Comparison of ENCODE assay signal across 20 mouse cellular contexts in the genomic region with DNA sequence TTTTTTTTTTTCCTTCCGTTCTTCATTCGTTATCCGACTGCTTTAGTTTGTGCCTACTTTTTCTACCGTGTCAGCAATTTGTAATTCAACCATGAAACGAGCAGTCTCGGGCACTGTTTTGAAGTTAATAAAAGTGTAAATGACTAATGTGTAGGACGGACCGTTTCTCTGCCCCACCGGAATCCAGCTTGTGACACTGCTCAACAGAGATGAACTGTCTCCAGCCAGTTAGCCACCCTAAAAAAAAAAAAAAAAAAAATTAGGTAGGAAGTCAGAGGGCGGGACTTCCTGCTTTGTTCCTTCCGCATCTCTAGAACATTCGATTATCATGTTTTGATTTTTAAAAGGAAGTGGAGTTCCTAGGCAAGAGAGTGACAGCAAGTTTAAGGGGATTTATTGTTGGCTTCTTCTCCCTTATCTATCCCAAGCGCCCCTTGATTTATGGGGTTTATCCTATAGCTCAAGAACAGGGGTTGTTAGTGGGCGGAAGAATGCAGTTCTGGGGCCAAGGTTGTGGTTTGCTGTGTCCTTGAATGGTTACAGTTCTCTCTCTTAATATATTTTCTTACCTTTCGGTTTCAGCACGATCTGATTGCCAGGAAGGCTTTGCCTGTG.
DNase-seq lines count a peak whose midpoint lies in the region; ATAC-seq lines count a peak whose summit lies in the region.
"Had no signal": no experiment of that assay in that cellular context is flagged by ENCODE, and none has a peak within 500 bp of the region (broad histone marks: within the 10 kb centered on the region; RNA-seq: fewer than 3 reads in every experiment).

No protein-coding gene starts in this region.

- H3K36me3 ChIP-seq in kidney, embryonic 14.5 days (ENCODE audit: control insufficient read depth, insufficient read depth, low read length) = no peaks in the 10 kb centered on the region
- no peaks in the 10 kb centered on the region for H3K36me3 ChIP-seq in lung, embryonic 16.5 days (ENCODE audit: control insufficient read depth, insufficient read depth, low read length)
- H3K36me3 ChIP-seq in limb, embryonic 13.5 days = no peaks in the 10 kb centered on the region
- H3K36me3 ChIP-seq: forebrain, embryonic 15.5 days; heart, embryonic 15.5 days; hindbrain, embryonic 10.5 days; liver, embryonic 13.5 days had no signal

- no peak overlapping the region for H3K4me2 ChIP-seq in kidney, embryonic 14.5 days (replicated peaks; ENCODE audit: low read depth, low read length)
- H3K4me2 ChIP-seq in lung, embryonic 16.5 days (ENCODE audit: low read depth, low read length) = 0 out of 2 replicates have a peak overlapping the region, but pooled peaks have one; percentile 17
- H3K4me2 ChIP-seq in limb, embryonic 13.5 days (replicated peaks) = no peak overlapping the region
- H3K4me2 ChIP-seq: forebrain, embryonic 15.5 days; heart, embryonic 15.5 days; liver, embryonic 13.5 days had no signal

- H3K4me3 ChIP-seq in kidney, embryonic 14.5 days (ENCODE audit: low read length) = no peak overlapping the region
- no peak overlapping the region for H3K4me3 ChIP-seq in lung, embryonic 16.5 days (ENCODE audit: low read length)
- H3K4me3 ChIP-seq in limb, embryonic 13.5 days = no peak overlapping the region
- H3K4me3 ChIP-seq: forebrain, embryonic 15.5 days; heart, embryonic 15.5 days; hindbrain, embryonic 10.5 days; liver, embryonic 13.5 days had no signal

- peak overlapping the region; percentile 63; the same call in 1 of the 2 replicates for H3K27ac ChIP-seq in kidney, embryonic 14.5 days (ENCODE audit: low read depth, low read length)
- no peak overlapping the region for H3K27ac ChIP-seq in lung, embryonic 16.5 days (ENCODE audit: low read length)
- peak overlapping the region; percentile 77; the same call in 1 of the 2 replicates for H3K27ac ChIP-seq in limb, embryonic 13.5 days
- H3K27ac ChIP-seq: forebrain, embryonic 15.5 days; hindbrain, embryonic 10.5 days; liver, embryonic 13.5 days had no signal

- intact Hi-C loops in left cerebral cortex, postnatal 25 days (cut with DNase I) = no loop called here

- peaks cover 30% of the 10 kb centered on the region for H3K4me1 ChIP-seq in kidney, embryonic 14.5 days (ENCODE audit: control insufficient read depth, insufficient read depth, low read length)
- H3K4me1 ChIP-seq in lung, embryonic 16.5 days (replicated peaks; ENCODE audit: control insufficient read depth, insufficient read depth, low read length) = peaks cover 11% of the 10 kb centered on the region; the same call in 1 of the 2 replicates
- peaks cover 55% of the 10 kb centered on the region for H3K4me1 ChIP-seq in limb, embryonic 13.5 days

- DNase-seq in adrenal gland, adult 2 months = peak; percentile 6
- no peak for DNase-seq in adrenal gland, postnatal 10 days
- no peak for DNase-seq in kidney, postnatal 25 days
- DNase-seq in lung, postnatal 36 days = no peak
- DNase-seq in left cerebral cortex, postnatal 25 days (ENCODE audit: low spot score in 2 of 2) = no peak
- DNase-seq: adrenal gland, postnatal 25 days; cerebellum, adult 9-10 months; liver, embryonic 13.5 days; lung, postnatal 14 days; retina, postnatal 1 day; right cerebral cortex, postnatal 4 days; thymus, adult 18-20 months had no signal

- H3K9me3 ChIP-seq in kidney, embryonic 14.5 days (ENCODE audit: control insufficient read depth, low read length) = no peaks in the 10 kb centered on the region; the same call in 1 of the 2 replicates
- H3K9me3 ChIP-seq in lung, embryonic 16.5 days (ENCODE audit: control insufficient read depth, low read length) = no peaks in the 10 kb centered on the region; the same call in 1 of the 2 replicates
- no peaks in the 10 kb centered on the region for H3K9me3 ChIP-seq in limb, embryonic 13.5 days
- H3K9me3 ChIP-seq: forebrain, embryonic 15.5 days; heart, embryonic 15.5 days; hindbrain, embryonic 10.5 days; liver, embryonic 13.5 days had no signal

- no peaks in the 10 kb centered on the region for H3K27me3 ChIP-seq in kidney, embryonic 14.5 days (ENCODE audit: control insufficient read depth, insufficient read depth, low read length)
- H3K27me3 ChIP-seq in lung, embryonic 16.5 days (ENCODE audit: control insufficient read depth, insufficient read depth, low read depth, low read length) = no peaks in the 10 kb centered on the region
- no peaks in the 10 kb centered on the region for H3K27me3 ChIP-seq in limb, embryonic 13.5 days
- H3K27me3 ChIP-seq: forebrain, embryonic 15.5 days; heart, embryonic 15.5 days; liver, embryonic 13.5 days had no signal

- no peak overlapping the region for H3K9ac ChIP-seq in kidney, embryonic 14.5 days (ENCODE audit: low read depth, low read length)
- no peak overlapping the region for H3K9ac ChIP-seq in lung, embryonic 16.5 days (ENCODE audit: low read length)
- H3K9ac ChIP-seq in limb, embryonic 13.5 days = no peak overlapping the region
- H3K9ac ChIP-seq: forebrain, embryonic 15.5 days; heart, embryonic 15.5 days; liver, embryonic 13.5 days had no signal

- WGBS in kidney, embryonic 14.5 days = 26% methylated on average over 16 of the region's 16 CpGs
- WGBS in lung, embryonic 16.5 days = 49% methylated on average over 16 of the region's 16 CpGs
- 71% methylated on average over 16 of the region's 16 CpGs for WGBS in limb, embryonic 13.5 days

- no peak for ATAC-seq in kidney, embryonic 14.5 days (ENCODE audit: low FRiP score, low TSS enrichment)
- ATAC-seq in lung, embryonic 16.5 days (ENCODE audit: low read depth) = no peak
- ATAC-seq in limb, embryonic 13.5 days (ENCODE audit: low FRiP score, low read depth) = no peak
- ATAC-seq: CD4-positive, CD25-positive, alpha-beta regulatory T cell, adult 4 months; forebrain, embryonic 15.5 days; midbrain, embryonic 16.5 days had no signal
